Mouse (Mus musculus) hindbrain, embryonic 15.5 days (tissue): ENCODE results near the gene Coa7. TPM values are rescaled to one million over a fixed set of nuclear protein-coding genes. Genes with fewer than 3 reads are reported as not detected.
A peak's percentile ranks its signal among the peaks of the same experiment; 100 is the strongest.

Experiments
- ATAC-seq: fragments of 200-750 bp; cut with Nextera tagmentation; 2 replicates; pipeline ENCODE4 v1.8.0; 2017; ENCODE audit warnings: low read depth, moderate number of reproducible peaks, moderate TSS enrichment; ENCODE audit not compliant: low FRiP score
- H3K27ac ChIP-seq: fragments of 300-500 bp; sonication (generic); replicated peaks from 2 replicates; pipeline ENCODE4 v1.5.1; 2015; ENCODE audit warnings: mild to moderate bottlenecking, inconsistent platforms
- H3K27me3 ChIP-seq: fragments of 300-500 bp; sonication (generic); 2 replicates; pipeline ENCODE4 v1.6.1; 2015; ENCODE audit warnings: control low read depth, inconsistent platforms
- H3K36me3 ChIP-seq: fragments of 300-500 bp; sonication (generic); 2 replicates; pipeline ENCODE4 v1.6.1; 2015; ENCODE audit warnings: control low read depth, inconsistent platforms
- H3K4me1 ChIP-seq: fragments of 300-500 bp; sonication (generic); replicated peaks from 2 replicates; pipeline ENCODE4 v1.6.1; 2015; ENCODE audit warnings: control low read depth, inconsistent platforms
- H3K4me2 ChIP-seq: fragments of 300-500 bp; sonication (generic); 2 replicates; pipeline ENCODE4 v1.6.1; 2015; ENCODE audit warnings: moderate library complexity, mild to moderate bottlenecking, inconsistent platforms
- H3K4me3 ChIP-seq: fragments of 300-500 bp; sonication (generic); 2 replicates; pipeline ENCODE4 v1.5.1; 2015; ENCODE audit warnings: mild to moderate bottlenecking, inconsistent platforms
- H3K9ac ChIP-seq: fragments of 300-500 bp; sonication (generic); 2 replicates; pipeline ENCODE4 v1.6.1; 2015; ENCODE audit warnings: inconsistent platforms
- H3K9me3 ChIP-seq: fragments of 300-500 bp; sonication (generic); 2 replicates; pipeline ENCODE4 v1.6.1; 2016; ENCODE audit warnings: control low read depth, inconsistent platforms
- WGBS: fragments of 180-500 bp; shearing (Covaris S2); methylation state at CpG from one replicate; pipeline ENCODE4 v1.1.7; 2015; 5-methylcytosine and 5-hydroxymethylcytosine counted together
- polyA plus RNA-seq: library from polyadenylated mRNA; unstranded; fragments of >200 nt; fragmentation: Nextera tagmentation; extraction: Ambion mirVana; gene quantifications from 2 replicates; pipeline ENCODE4 v1.2.1, GENCODE M21; 2015

Gene Coa7
- 45.1 and 52.5 TPM in 2 replicates for polyA plus RNA-seq

- 0 out of 2 replicates have a peak, but pooled peaks cover 6% of the 10 kb centered on the region for H3K36me3 ChIP-seq
- peaks cover 17% of the 10 kb centered on the region for H3K4me1 ChIP-seq
- under 1% methylated on average over 43 of the region's 45 CpGs for WGBS
- peak within 1 kb of the TSS; percentile 85 for H3K4me3 ChIP-seq
- peak within 1 kb of the TSS; percentile 68 for H3K9ac ChIP-seq
- no peaks in the 10 kb centered on the region for H3K27me3 ChIP-seq
- H3K9me3 ChIP-seq = no peaks in the 10 kb centered on the region
- H3K27ac ChIP-seq = peak within 1 kb of the TSS; percentile 96
- ATAC-seq = peak; percentile 95
- H3K4me2 ChIP-seq = peak within 1 kb of the TSS; percentile 67
Measured at GRCm38 (mm10) chr4:108327730-108328484, at the start of gene Coa7. Gene Coa7 (plus strand): TSS chr4:108328140.

- WGBS = 1% methylated on average over 14 of the region's 14 CpGs
- peak overlapping the region; percentile 90 for H3K9ac ChIP-seq
- no peaks in the 10 kb centered on the region for H3K9me3 ChIP-seq
- peak overlapping the region; percentile 88 for H3K27ac ChIP-seq
- H3K4me2 ChIP-seq = peak overlapping the region; percentile 60
- peaks cover 21% of the 10 kb centered on the region for H3K4me1 ChIP-seq
- H3K36me3 ChIP-seq = no peaks in the 10 kb centered on the region
- H3K4me3 ChIP-seq = peak overlapping the region; percentile 72
- peak; percentile 20; the same call in 1 of the 2 replicates for ATAC-seq
- H3K27me3 ChIP-seq = no peaks in the 10 kb centered on the region
Measured at GRCm38 (mm10) chr4:108300266-108300665, 27.7 kb upstream of the Coa7 start.

GRCm38 (mm10) chr4:108300670-108301373 lies 27.1 kb upstream of the Coa7 start, which contains the start of gene Zyg11b:
Gene Zyg11b (minus strand): TSS chr4:108301096.
- Histone ChIP-seq H3K9me3 (no peaks in the 10 kb centered on the region), H3K27me3 (no peaks in the 10 kb centered on the region), H3K4me3 (peak within 1 kb of the TSS; percentile 72), H3K9ac (peak within 1 kb of the TSS; percentile 90), H3K4me2 (peak within 1 kb of the TSS; percentile 60), H3K36me3 (no peaks in the 10 kb centered on the region), H3K27ac (peak within 1 kb of the TSS; percentile 88), H3K4me1 (peaks cover 21% of the 10 kb centered on the region)
- peak; percentile 96 for ATAC-seq
- under 1% methylated on average over 41 of the region's 58 CpGs for WGBS

GRCm38 (mm10) chr4:108302296-108302890 lies 25.5 kb upstream of the Coa7 start:
- no peak overlapping the region for H3K4me3 ChIP-seq
- no peak for ATAC-seq
- no peaks in the 10 kb centered on the region for H3K9me3 ChIP-seq
- H3K27me3 ChIP-seq = no peaks in the 10 kb centered on the region
- peaks cover 21% of the 10 kb centered on the region for H3K4me1 ChIP-seq
- H3K4me2 ChIP-seq = no peak overlapping the region
- no peak overlapping the region for H3K9ac ChIP-seq
- H3K27ac ChIP-seq = no peak overlapping the region
- WGBS = 81% methylated on average over 5 of the region's 5 CpGs
- no peaks in the 10 kb centered on the region for H3K36me3 ChIP-seq

GRCm38 (mm10) chr4:108310706-108311105 lies 17.2 kb upstream of the Coa7 start:
- Histone ChIP-seq H3K9ac (no peak overlapping the region), H3K4me1 (no peaks in the 10 kb centered on the region), H3K4me3 (no peak overlapping the region), H3K9me3 (no peaks in the 10 kb centered on the region), H3K27ac (no peak overlapping the region), H3K36me3 (no peaks in the 10 kb centered on the region), H3K4me2 (no peak overlapping the region), H3K27me3 (no peaks in the 10 kb centered on the region)
- WGBS = 80% methylated on average over 6 of the region's 6 CpGs
- ATAC-seq = no peak

DNA sequence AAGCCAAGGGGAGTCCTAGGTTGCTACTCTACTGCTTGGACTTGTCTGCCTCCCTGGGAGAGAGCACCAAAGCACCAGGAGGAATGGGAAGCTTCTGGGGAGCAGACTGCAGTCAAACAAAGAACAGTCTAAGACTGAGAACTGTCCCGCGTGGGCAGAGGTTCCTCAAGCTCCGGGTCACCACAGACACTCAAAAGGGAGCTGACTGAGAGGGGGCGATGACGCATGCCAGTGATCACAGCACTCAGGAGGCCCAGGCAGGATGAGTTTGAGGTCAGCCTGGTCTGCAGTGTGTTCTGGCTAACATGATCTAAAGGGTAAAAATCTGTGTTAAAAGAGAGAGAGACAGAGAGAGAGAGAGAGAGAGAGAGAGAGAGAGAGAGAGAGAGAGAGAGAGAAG lies 13.9 kb upstream of the Coa7 start:
- WGBS = 50% methylated on average over 5 of the region's 5 CpGs
- H3K4me3 ChIP-seq = no peak overlapping the region
- H3K9ac ChIP-seq = no peak overlapping the region
- no peaks in the 10 kb centered on the region for H3K36me3 ChIP-seq
- no peaks in the 10 kb centered on the region for H3K27me3 ChIP-seq
- no peak overlapping the region for H3K4me2 ChIP-seq
- H3K27ac ChIP-seq = no peak overlapping the region
- no peaks in the 10 kb centered on the region for H3K9me3 ChIP-seq
- no peak for ATAC-seq
- H3K4me1 ChIP-seq = no peaks in the 10 kb centered on the region

- Histone ChIP-seq H3K4me3 (no peak overlapping the region), H3K27ac (no peak overlapping the region), H3K36me3 (no peaks in the 10 kb centered on the region), H3K9ac (no peak overlapping the region), H3K9me3 (no peaks in the 10 kb centered on the region), H3K4me2 (no peak overlapping the region), H3K4me1 (no peaks in the 10 kb centered on the region), H3K27me3 (no peaks in the 10 kb centered on the region)
- WGBS = 88% methylated on average over 12 of the region's 12 CpGs
- ATAC-seq = no peak
Measured at GRCm38 (mm10) chr4:108317656-108318605, 10.0 kb upstream of the Coa7 start.

DNA sequence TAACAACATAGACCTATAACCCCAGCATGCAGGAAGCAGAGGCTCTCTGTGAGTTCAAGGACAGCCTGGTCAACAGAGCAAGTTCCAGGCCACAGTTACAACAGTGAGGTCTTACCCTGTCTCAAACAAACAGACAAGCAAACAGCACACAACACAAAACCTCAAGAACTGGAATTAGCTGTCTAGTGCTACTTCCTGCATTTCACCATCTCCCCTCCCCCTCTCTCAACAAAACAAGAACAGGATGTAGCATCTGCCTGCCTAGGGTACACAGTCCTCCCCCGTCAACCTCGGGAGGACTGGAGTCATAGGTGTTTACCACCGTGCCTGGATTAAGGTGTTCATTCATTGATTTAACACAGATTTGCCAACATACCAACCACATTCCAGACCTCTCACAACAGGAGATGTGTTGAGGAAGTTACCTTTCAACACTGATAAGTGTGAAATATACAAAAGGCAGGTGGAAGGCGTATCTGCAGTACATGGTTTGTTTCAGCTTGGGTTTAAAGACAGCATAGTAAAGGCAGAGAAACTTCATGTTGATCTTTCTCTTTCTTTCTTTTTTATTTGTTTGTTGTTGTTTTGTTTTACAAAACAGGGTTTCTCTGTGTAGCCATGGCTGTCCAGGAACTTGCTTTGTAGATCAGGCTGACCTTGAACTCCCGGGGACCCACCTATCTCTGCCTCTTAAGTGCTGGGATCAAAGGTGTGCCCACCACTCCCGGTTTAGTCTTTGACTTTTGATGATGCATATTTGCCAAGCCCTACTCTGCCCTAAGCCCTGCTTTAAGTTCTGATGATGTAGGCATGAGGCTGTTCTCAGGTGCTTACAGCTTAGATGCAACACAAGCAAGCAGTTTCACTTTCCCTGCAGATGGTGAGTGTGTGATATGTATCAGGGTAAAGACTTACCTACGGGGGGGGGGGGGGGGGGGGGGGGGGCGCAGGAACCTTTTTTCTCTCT lies 9.0 kb upstream of the Coa7 start:
- Histone ChIP-seq H3K4me2 (no peak overlapping the region), H3K4me1 (no peaks in the 10 kb centered on the region), H3K9me3 (no peaks in the 10 kb centered on the region), H3K27me3 (no peaks in the 10 kb centered on the region), H3K9ac (no peak overlapping the region), H3K4me3 (no peak overlapping the region), H3K36me3 (no peaks in the 10 kb centered on the region), H3K27ac (no peak overlapping the region)
- WGBS = 84% methylated on average over 7 of the region's 8 CpGs
- ATAC-seq = no peak

GRCm38 (mm10) chr4:108319747-108320146 lies 8.2 kb upstream of the Coa7 start:
- no peak overlapping the region for H3K4me3 ChIP-seq
- no peaks in the 10 kb centered on the region for H3K9me3 ChIP-seq
- no peaks in the 10 kb centered on the region for H3K27me3 ChIP-seq
- 75% methylated on average over 6 of the region's 6 CpGs for WGBS
- ATAC-seq = no peak
- H3K9ac ChIP-seq = no peak overlapping the region
- no peaks in the 10 kb centered on the region for H3K4me1 ChIP-seq
- no peak overlapping the region for H3K27ac ChIP-seq
- no peak overlapping the region for H3K4me2 ChIP-seq
- H3K36me3 ChIP-seq = no peaks in the 10 kb centered on the region

DNA sequence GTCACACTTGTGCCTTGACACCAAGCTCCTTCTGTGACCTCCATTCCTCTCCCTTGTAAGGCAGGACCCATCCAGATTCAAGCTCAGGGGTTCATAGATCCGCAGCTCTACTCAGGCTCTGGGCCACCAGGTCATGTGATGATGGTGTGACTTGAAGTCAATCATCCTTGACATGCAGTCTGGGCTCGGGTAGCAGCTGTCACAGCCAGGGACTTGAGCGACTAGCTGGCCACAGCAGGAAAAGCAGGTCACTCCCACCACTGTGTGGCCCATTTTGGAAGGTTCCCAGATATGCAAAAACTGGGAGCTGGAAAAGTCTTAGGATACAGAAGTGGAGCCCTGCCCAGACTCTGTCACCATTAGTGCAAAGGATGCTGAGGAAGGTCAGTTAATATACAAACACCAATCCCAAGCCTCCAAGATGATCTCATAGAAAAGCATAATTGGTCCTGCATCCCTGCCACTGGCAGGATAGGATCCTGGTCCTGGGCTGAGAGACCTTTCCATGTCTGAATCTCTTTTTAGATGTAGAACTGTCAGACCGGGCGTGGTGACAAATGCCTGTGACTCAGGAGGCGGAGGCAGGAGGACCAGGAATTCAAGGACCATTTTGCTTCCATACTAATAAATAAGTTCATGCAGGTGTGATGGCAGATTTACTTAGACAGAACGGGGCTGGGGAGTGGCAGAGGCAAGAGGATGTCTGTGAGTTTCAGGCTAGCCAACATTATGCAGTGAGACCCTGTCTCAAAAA lies 7.1 kb upstream of the Coa7 start:
- no peak overlapping the region for H3K4me2 ChIP-seq
- no peak overlapping the region for H3K4me3 ChIP-seq
- no peak for ATAC-seq
- no peak overlapping the region for H3K9ac ChIP-seq
- no peak overlapping the region for H3K27ac ChIP-seq
- H3K4me1 ChIP-seq = no peaks in the 10 kb centered on the region
- no peaks in the 10 kb centered on the region for H3K9me3 ChIP-seq
- no peaks in the 10 kb centered on the region for H3K27me3 ChIP-seq
- no peaks in the 10 kb centered on the region for H3K36me3 ChIP-seq
- WGBS = 78% methylated on average over 7 of the region's 7 CpGs
